Mouse (Mus musculus) kidney, adult 2 months (tissue): ENCODE results near the gene Atp11a.

Source experiments
- CTCF ChIP-seq: fragments of 200-500 bp; conservative IDR thresholded peaks from 2 replicates; pipeline ENCODE4 v1.5.1; 2011; ENCODE audit warnings: low read depth, mild to moderate bottlenecking, control low read depth, low read length, moderate library complexity, mixed read lengths; ENCODE audit not compliant: insufficient read depth, insufficient read length
- POLR2A ChIP-seq: fragments of 200-500 bp; IDR thresholded peaks from one replicate; pipeline ENCODE4 v1.6.1; 2011; ENCODE audit warnings: low read depth, low read length, control low read depth

DNA sequence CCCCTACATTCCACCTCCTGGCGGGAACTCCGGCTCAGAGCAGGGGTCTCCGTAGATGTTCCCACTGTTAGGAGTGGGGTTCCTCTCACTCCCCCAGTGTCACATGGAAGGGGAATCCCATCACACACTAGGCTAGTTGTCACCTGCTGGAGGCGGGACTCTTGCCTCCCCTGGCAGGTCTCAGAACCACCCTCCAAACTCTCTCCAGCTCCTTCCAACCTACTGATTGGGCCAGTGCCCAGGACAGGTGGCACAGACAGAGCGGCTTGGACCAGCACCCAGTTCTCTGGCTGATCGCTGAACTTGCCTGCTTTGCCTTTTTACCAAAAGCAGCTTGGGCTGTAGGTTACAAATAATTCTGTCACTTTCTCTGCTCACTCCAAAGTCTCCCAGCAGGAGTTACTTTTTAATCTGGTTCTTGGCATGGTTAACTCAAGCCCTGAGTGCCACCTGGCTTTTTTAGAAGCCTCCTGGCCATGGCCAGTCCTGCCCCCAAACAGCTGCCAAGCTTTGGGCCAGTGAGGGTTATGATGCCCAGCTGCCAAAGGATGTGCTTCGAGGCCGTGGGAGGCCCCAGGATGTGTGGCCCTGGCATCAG is 117.5 kb downstream of the Atp11a start:
- TF ChIP-seq CTCF = no peak
- TF ChIP-seq POLR2A = no peak
